Mouse (Mus musculus): ENCODE measurements around the gene Dpf1.

GRCm38 (mm10) chr7:29343746-29344145 is 40.0 kb downstream of the Dpf1 start:
- TF ChIP-seq POLR2A (IDR thresholded peaks at IDR 0.05; ENCODE audit: low read depth, low read length) (no peak), CTCF (IDR thresholded peaks at IDR 0.05; ENCODE audit: extremely low read depth, insufficient read depth, insufficient read length, insufficient replicate concordance) (no peak)

Measured in spleen, adult 2 months (tissue).